Mouse (Mus musculus): ENCODE measurements around the gene Nkain2.

- no peak for TF ChIP-seq CTCF (IDR thresholded peaks at IDR 0.05; ENCODE audit: low read depth)
- TF ChIP-seq EP300 (optimal IDR thresholded peaks at IDR 0.05), result no peak
Measured at GRCm38 (mm10) chr10:32312754-32313153, 577.5 kb downstream of the Nkain2 start.
